Mouse (Mus musculus) testis, postnatal 10 days (tissue): ENCODE results near the gene Bbs4.
"Not testable (repeated sequence)": the region's sequence is repeated elsewhere in the genome, so short reads cannot be mapped to it uniquely, and the experiment has no call there.

Source experiments
- DNase-seq: peaks from one replicate; pipeline ENCODE4 v3.0.0; 2021; ENCODE audit warnings: low spot score

Gene Bbs4

DNA sequence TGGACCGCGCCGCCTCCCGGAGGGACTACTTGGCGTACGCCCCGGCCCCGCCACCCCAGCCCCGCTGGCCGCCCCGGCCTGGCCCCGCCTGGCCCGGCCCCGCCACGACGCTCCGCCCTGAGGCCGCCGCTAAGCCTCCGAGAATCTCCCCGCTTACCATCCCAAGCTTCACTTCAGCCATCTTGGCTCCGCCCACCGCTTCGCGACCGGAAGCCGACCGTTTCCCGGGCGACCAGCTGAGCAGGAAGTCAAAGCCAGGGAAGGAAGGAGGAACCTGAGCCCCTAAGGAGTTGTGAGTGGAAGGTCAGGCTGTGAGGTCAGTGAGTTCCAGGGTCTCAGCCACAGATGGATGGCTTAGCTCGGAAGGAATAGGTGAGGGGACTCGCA lies at the start of gene Bbs4:
TSS of gene Bbs4 (minus strand) at position 256 of the 387 bp plus-strand sequence.
- DNase-seq = peak; percentile 96

- DNase-seq = no peak
Observed at GRCm38 (mm10) chr9:59389086-59389485, 35.8 kb upstream of the Bbs4 start.

GRCm38 (mm10) chr9:59388311-59388710 lies 35.0 kb upstream of the Bbs4 start:
- no peak for DNase-seq

DNA sequence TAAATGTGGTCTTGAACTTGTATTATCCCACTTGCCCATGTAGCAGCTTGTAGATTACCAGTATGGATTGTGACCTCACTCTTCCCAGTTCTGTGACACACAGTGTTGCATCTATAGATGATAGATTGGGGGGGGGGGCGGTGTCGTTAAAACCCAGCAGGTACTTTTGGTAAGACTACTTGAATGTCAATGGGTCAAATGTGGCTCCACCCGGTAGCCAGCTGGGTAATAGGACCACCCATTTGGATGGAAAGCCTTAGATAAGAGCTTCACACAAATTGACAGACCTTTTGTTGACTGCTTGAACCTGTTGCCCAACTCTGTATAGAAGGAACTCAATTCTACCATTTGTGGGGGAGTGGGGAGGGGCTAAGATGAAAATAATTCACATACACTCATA lies 34.2 kb upstream of the Bbs4 start:
- DNase-seq = no peak

DNA sequence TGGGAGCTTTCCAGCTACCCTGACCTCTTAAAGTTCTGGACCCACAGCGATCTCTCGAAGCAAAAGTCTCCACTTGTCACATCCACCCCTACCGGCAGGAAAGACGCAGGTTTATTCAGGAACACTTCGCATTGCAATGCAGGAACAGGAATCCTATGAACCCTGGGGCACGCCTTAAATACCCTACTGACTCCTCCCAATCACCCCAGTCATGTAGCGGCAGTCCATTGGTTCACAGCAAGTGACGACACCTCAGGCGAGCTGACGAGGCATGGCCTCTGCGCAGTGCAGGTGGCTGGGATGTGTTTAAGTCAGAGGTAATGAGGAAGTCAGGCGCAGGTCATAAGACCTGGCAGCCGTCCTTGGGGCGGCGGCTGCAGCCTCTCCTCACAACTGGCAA lies 22.3 kb upstream of the Bbs4 start:
- DNase-seq = no peak

- no peak for DNase-seq
Observed at GRCm38 (mm10) chr9:59369646-59370045, 16.3 kb upstream of the Bbs4 start.

DNA sequence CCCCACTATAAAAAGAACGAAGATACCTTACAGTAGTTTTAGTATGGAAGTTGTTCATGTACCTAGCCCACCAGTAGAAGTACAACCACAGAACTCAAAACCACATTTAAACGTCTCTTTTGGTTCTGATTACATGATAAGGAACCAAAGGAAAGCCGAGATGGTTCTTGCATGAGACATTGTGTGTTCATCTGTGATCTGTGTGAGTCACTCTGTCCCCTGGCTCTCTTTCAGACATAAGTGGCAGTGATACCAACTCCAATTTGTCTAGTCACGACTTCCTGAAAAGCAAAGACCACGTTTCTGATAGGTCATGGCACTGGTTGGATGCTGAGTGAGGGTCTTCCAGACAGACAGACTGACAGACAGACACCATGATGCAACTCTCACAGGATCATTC lies 15.9 kb upstream of the Bbs4 start:
- DNase-seq = no peak

- DNase-seq = not testable (repeated sequence)
Observed at GRCm38 (mm10) chr9:59360487-59360886, 7.2 kb upstream of the Bbs4 start.

DNA sequence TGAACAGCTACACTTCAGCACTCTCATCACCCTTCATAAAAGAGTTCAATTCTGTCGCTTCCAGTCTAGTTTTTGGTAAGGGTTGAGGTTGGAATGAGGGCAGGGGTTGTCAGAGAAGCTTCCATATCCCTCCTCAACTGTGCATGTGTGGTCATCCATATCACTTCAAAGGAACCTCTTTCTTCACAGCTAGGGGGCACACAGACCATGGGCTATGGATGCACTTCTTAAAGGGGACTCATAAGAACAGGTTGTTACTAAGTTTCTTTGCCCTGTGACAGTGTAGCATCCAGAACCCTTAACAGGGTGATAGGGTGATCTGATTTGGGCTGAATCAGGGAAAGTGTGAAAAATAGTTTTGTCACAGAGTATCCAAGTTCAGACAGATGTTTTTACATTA lies 4.7 kb upstream of the Bbs4 start:
- DNase-seq = not testable (repeated sequence)

DNA sequence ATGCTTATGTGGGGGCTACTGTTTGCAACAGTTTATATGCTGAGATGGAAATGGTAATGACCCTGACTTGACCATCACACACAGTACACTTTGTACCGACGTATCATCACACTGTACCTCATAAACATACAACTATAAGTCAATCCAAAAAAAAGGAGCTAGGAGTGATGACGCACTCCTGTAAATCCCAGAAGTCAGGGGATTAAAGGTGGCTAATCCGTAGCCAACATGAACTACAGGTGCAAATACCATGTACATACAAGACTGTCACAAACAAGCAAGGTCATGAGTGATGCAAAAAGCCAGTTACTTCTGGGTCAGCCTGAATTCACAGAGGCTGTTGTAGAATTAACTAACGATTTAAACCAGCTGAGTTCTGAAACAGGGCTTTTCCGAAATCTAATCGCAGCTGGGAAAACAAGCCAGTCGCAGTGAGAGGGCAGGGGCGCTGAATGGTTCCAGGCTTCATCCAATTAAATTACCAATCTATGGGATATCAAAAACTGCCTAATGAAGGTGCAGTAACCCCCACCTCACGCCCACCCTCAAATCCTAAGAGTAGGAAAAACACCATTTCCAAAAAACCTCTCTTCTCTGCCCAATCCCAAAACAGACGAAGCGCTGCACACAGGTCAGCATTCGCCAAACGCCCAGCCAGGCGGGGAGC lies 589 bp downstream of the Bbs4 start:
- no peak for DNase-seq

DNA sequence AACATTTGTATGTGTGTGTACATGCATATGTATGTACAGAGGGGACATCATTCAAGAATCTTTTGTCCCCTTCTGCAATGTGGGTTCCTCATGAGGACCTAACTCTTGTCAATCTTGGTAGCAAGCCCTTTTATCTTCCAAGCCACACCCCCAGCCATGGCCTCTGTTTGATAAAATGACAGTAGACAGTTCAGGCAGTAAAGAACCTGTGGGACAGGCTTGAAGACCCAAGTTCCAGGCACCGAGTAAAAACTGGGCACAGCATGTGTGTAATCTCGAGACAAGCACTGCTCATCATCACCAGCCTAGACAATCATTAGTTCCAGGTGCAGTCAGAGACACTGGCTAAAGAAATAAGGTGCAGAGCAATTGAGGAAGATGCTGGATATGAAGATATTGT lies 7.1 kb downstream of the Bbs4 start:
- DNase-seq = no peak

DNA sequence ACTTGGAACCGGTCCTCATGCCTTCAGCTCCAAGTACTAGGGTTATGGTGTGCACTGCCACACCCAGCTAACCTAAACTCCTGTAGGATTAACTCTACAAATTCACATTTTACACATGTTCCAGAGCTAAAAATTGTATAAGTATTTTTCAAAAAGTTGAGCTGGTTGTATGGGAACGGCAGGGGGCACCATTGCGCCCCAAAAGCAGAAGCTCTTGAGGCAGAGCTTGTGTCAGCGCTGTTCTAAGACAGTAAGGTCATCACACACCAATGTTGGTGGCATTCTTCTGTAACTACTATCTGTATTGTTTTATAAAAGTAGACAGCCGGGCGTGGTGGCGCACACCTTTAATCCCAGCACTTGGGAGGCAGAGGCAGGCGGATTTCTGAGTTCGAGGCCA lies 13.3 kb downstream of the Bbs4 start:
- DNase-seq = no peak

DNA sequence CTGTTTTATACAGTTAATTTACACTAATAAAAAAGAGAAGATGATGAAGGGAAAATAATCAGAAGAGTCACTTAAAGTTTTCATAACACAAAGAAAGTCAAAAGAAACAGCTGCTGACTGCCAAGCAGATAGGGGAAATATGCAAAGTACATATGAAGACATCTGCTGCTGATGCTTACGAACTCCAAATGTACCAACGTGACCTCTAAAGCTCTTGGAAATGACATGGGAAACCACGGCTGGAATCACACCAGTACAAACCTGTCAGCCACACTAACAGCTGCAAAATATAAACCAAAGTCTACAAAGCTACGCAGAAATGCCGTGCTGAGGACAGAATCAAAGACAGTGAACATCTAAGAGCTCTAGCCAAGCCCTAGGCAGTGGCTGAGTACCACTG lies 14.2 kb downstream of the Bbs4 start:
- DNase-seq = no peak

- no peak for DNase-seq
Observed at GRCm38 (mm10) chr9:59338411-59338810, 14.9 kb downstream of the Bbs4 start.

GRCm38 (mm10) chr9:59337889-59338288 lies 15.4 kb downstream of the Bbs4 start:
- no peak for DNase-seq

DNA sequence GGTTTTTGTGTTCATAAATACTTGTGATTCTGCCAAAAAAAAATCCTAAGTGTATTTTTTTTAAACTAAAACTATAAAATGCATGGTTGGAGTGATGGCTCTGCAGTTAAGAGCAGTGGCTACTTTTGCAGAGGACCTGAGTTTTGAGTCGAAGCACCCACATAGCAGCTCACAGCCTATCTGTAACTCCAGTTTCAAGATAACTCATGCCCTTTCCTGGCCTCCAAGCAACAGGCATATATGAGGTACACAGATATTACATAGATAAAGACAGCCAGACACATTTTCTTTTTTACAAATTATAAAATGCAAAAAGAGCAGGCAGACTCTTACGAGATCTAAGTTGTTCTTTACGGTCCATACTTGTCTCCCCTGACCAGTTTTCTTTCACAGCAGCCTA lies 16.8 kb downstream of the Bbs4 start:
- DNase-seq = no peak

- DNase-seq = no peak
Observed at GRCm38 (mm10) chr9:59330055-59330454, 23.3 kb downstream of the Bbs4 start.

- peak; percentile 56 for DNase-seq
Observed at GRCm38 (mm10) chr9:59324351-59324750, 29.0 kb downstream of the Bbs4 start.

GRCm38 (mm10) chr9:59316206-59316605 lies 37.1 kb downstream of the Bbs4 start:
- no peak for DNase-seq

GRCm38 (mm10) chr9:59311284-59311670 lies 42.0 kb downstream of the Bbs4 start:
- DNase-seq = no peak

GRCm38 (mm10) chr9:59310582-59311283 lies 42.6 kb downstream of the Bbs4 start:
- no peak for DNase-seq

DNA sequence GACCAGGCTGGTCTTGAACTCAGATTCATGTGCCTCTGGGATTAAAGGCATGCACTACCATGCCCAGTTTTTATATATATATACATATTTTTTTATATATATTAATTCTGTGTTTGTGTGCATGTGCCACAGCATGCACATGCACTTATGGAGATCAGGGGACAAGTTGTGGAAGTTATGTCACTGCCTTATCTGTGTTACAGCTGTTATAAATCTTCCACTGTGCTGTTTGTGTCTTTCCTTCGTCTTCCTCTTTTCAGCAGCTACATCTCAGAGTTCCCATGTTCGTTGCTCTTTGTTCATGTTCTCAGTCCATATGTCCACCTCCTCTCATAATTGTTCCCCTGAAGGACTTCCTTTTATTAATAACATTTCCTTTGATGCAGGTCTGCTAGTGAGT lies 45.4 kb downstream of the Bbs4 start:
- no peak for DNase-seq

DNA sequence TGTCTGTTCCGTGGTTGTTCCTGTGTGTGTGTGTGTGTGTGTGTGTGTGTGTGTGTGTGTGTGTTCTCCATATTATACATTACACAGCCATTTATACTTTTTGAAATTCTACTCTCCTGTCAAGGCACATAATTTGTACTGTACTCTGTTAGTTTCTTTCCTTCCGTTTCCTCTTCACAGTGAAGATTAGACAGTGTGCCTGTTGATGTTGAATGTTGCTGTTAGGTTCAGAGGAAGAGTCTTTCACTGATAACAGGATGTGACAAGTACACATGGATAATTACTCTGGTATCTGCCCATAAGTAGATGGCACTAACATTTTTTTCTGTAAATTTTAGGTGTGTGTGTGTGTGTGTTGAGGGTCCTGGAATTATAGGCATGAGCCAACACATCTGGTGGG lies 56.9 kb downstream of the Bbs4 start:
- DNase-seq = no peak

DNA sequence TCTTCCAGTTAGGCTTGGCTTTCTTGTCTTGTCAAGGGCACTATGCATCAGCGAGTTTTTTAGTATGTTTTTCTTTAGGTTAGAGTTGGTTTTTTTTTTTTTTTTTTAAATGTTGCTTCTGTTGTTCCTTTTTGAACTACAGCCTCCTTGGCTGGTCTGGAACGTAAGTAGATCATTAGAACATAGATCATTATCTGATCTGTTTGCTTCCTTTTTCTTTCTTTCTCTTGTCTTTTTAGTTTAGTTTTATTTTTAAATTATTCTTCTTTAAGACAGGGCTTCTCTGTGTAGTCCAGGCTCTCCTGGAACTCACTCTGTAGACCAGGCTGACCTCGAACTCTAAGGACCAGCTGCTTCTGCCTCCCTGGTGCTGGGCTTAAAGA lies 60.8 kb downstream of the Bbs4 start:
- DNase-seq = no peak
